Mouse (Mus musculus): Measurements from ENCODE around the gene Dctn5. TPM values are rescaled to one million over a fixed set of nuclear protein-coding genes. Genes with fewer than 3 reads are reported as not detected.
"Not testable (repeated sequence)": the region's sequence is repeated elsewhere in the genome, so short reads cannot be mapped to it uniquely, and the experiment has no call there.

Gene Dctn5
- polyA plus RNA-seq (2014; fragmentation: Nextera tagmentation; extraction: Ambion mirVana) = 162 and 166 TPM in 2 replicates

- Histone ChIP-seq H3K36me3 (ENCODE audit: control insufficient read depth, insufficient read depth, low read length) (peaks cover 31% of the 10 kb centered on the region), H3K9ac (ENCODE audit: low read length) (peak within 1 kb of the TSS; percentile 64), H3K9me3 (replicated peaks; ENCODE audit: control insufficient read depth, low read length) (no peaks in the 10 kb centered on the region), H3K4me3 (ENCODE audit: low read depth, low read length) (peak within 1 kb of the TSS; percentile 46), H3K27me3 (replicated peaks; ENCODE audit: control insufficient read depth, insufficient read depth, low read length) (no peaks in the 10 kb centered on the region), H3K4me1 (ENCODE audit: control insufficient read depth, insufficient read depth, low read length) (peaks cover 12% of the 10 kb centered on the region), H3K27ac (ENCODE audit: low read depth, low read length) (peak within 1 kb of the TSS; percentile 58; the same call in 1 of the 2 replicates), H3K4me2 (ENCODE audit: low read length) (peak within 1 kb of the TSS; percentile 71)
- peak; percentile 98 for DNase-seq (ENCODE audit: low spot score)
- WGBS = under 1% methylated on average over 54 of the region's 54 CpGs
- ATAC-seq = peak; percentile 98
Measured at GRCm38 (mm10) chr7:122132497-122133337, at the start of gene Dctn5, which contains the start of gene Palb2. TSS of gene Dctn5 (plus strand) at chr7:122133041. TSS of gene Palb2 (minus strand) at chr7:122132985.

- 94% methylated on average over 11 of the region's 11 CpGs for WGBS
- Histone ChIP-seq H3K4me2 (ENCODE audit: low read length) (no peak overlapping the region), H3K4me1 (ENCODE audit: control insufficient read depth, insufficient read depth, low read length) (no peaks in the 10 kb centered on the region), H3K36me3 (ENCODE audit: control insufficient read depth, insufficient read depth, low read length) (peaks cover 63% of the 10 kb centered on the region), H3K9me3 (replicated peaks; ENCODE audit: control insufficient read depth, low read length) (no peaks in the 10 kb centered on the region), H3K27ac (ENCODE audit: low read depth, low read length) (no peak overlapping the region), H3K9ac (ENCODE audit: low read length) (no peak overlapping the region), H3K4me3 (ENCODE audit: low read depth, low read length) (no peak overlapping the region), H3K27me3 (replicated peaks; ENCODE audit: control insufficient read depth, insufficient read depth, low read length) (no peaks in the 10 kb centered on the region)
- ATAC-seq = no peak
- DNase-seq (ENCODE audit: low spot score) = no peak
Measured at GRCm38 (mm10) chr7:122087195-122087982, 45.5 kb upstream of the Dctn5 start.

- ATAC-seq (no peak), DNase-seq (ENCODE audit: low spot score) (no peak)
- H3K4me3 ChIP-seq (ENCODE audit: low read depth, low read length) = no peak overlapping the region
- no peak overlapping the region for H3K27ac ChIP-seq (ENCODE audit: low read depth, low read length)
- no peak overlapping the region for H3K9ac ChIP-seq (ENCODE audit: low read length)
- no peak overlapping the region for H3K4me2 ChIP-seq (ENCODE audit: low read length)
- no peaks in the 10 kb centered on the region for H3K27me3 ChIP-seq (replicated peaks; ENCODE audit: control insufficient read depth, insufficient read depth, low read length)
- 95% methylated on average over 2 of the region's 2 CpGs for WGBS
- H3K9me3 ChIP-seq (replicated peaks; ENCODE audit: control insufficient read depth, low read length) = no peaks in the 10 kb centered on the region
- peaks cover 75% of the 10 kb centered on the region for H3K36me3 ChIP-seq (ENCODE audit: control insufficient read depth, insufficient read depth, low read length)
- no peaks in the 10 kb centered on the region for H3K4me1 ChIP-seq (ENCODE audit: control insufficient read depth, insufficient read depth, low read length)
Measured at GRCm38 (mm10) chr7:122094564-122095330, 38.1 kb upstream of the Dctn5 start.

- Histone ChIP-seq H3K9ac (ENCODE audit: low read length) (no peak overlapping the region), H3K27me3 (replicated peaks; ENCODE audit: control insufficient read depth, insufficient read depth, low read length) (no peaks in the 10 kb centered on the region), H3K4me2 (ENCODE audit: low read length) (no peak overlapping the region), H3K36me3 (ENCODE audit: control insufficient read depth, insufficient read depth, low read length) (peaks cover 50% of the 10 kb centered on the region), H3K4me3 (ENCODE audit: low read depth, low read length) (no peak overlapping the region), H3K9me3 (replicated peaks; ENCODE audit: control insufficient read depth, low read length) (no peaks in the 10 kb centered on the region), H3K27ac (ENCODE audit: low read depth, low read length) (no peak overlapping the region), H3K4me1 (ENCODE audit: control insufficient read depth, insufficient read depth, low read length) (peaks cover 6% of the 10 kb centered on the region)
- ATAC-seq (no peak), DNase-seq (ENCODE audit: low spot score) (no peak)
- WGBS = 91% methylated on average over 3 of the region's 3 CpGs
Measured at GRCm38 (mm10) chr7:122098009-122098408, 34.8 kb upstream of the Dctn5 start.

- 58% methylated on average over 4 of the region's 4 CpGs for WGBS
- no peak for ATAC-seq
Measured at GRCm38 (mm10) chr7:122099222-122099621, 33.6 kb upstream of the Dctn5 start.

GRCm38 (mm10) chr7:122101014-122101746, 31.7 kb upstream of the Dctn5 start:
- Histone ChIP-seq H3K4me2 (ENCODE audit: low read length) (peak overlapping the region; percentile 61), H3K36me3 (ENCODE audit: control insufficient read depth, insufficient read depth, low read length) (peaks cover 19% of the 10 kb centered on the region), H3K4me3 (ENCODE audit: low read depth, low read length) (peak overlapping the region; percentile 66), H3K9ac (ENCODE audit: low read length) (peak overlapping the region; percentile 77)
- 9% methylated on average over 23 of the region's 28 CpGs for WGBS
- not testable (repeated sequence) for H3K27me3 ChIP-seq (replicated peaks; ENCODE audit: control insufficient read depth, insufficient read depth, low read length); H3K9me3 ChIP-seq (replicated peaks; ENCODE audit: control insufficient read depth, low read length); H3K4me1 ChIP-seq (ENCODE audit: control insufficient read depth, insufficient read depth, low read length); H3K27ac ChIP-seq (ENCODE audit: low read depth, low read length)
- ATAC-seq (peak; percentile 64), DNase-seq (ENCODE audit: low spot score) (peak; percentile 23)

More at GRCm38 (mm10) chr7:122099222-122099621, 33.6 kb upstream of the Dctn5 start:
- Histone ChIP-seq H3K4me2 (ENCODE audit: low read length) (no peak overlapping the region), H3K9ac (ENCODE audit: low read length) (no peak overlapping the region), H3K27ac (ENCODE audit: low read depth, low read length) (no peak overlapping the region), H3K27me3 (replicated peaks; ENCODE audit: control insufficient read depth, insufficient read depth, low read length) (no peaks in the 10 kb centered on the region), H3K4me1 (ENCODE audit: control insufficient read depth, insufficient read depth, low read length) (peaks cover 6% of the 10 kb centered on the region), H3K4me3 (ENCODE audit: low read depth, low read length) (no peak overlapping the region), H3K9me3 (replicated peaks; ENCODE audit: control insufficient read depth, low read length) (no peaks in the 10 kb centered on the region), H3K36me3 (ENCODE audit: control insufficient read depth, insufficient read depth, low read length) (peaks cover 39% of the 10 kb centered on the region)
- peak; percentile 67 for DNase-seq (ENCODE audit: low spot score)

- Histone ChIP-seq H3K36me3 (ENCODE audit: control insufficient read depth, insufficient read depth, low read length) (peaks cover 13% of the 10 kb centered on the region), H3K27me3 (replicated peaks; ENCODE audit: control insufficient read depth, insufficient read depth, low read length) (no peaks in the 10 kb centered on the region), H3K4me2 (ENCODE audit: low read length) (peak within 1 kb of the TSS; percentile 61), H3K9ac (ENCODE audit: low read length) (peak within 1 kb of the TSS; percentile 77), H3K4me3 (ENCODE audit: low read depth, low read length) (peak within 1 kb of the TSS; percentile 66), H3K27ac (ENCODE audit: low read depth, low read length) (0 out of 2 replicates have a peak within 1 kb of the TSS, but pooled peaks have one; percentile 1), H3K9me3 (replicated peaks; ENCODE audit: control insufficient read depth, low read length) (no peaks in the 10 kb centered on the region), H3K4me1 (ENCODE audit: control insufficient read depth, insufficient read depth, low read length) (peaks cover 6% of the 10 kb centered on the region)
- DNase-seq (ENCODE audit: low spot score) (peak; percentile 95), ATAC-seq (peak; percentile 100)
- 0% methylated on average over 36 of the region's 43 CpGs for WGBS
Measured at GRCm38 (mm10) chr7:122101747-122102244, 31.0 kb upstream of the Dctn5 start, which contains the start of gene Ndufab1. TSS of gene Ndufab1 (minus strand) at chr7:122101886.

GRCm38 (mm10) chr7:122108206-122108605, 24.6 kb upstream of the Dctn5 start:
- no peaks in the 10 kb centered on the region for H3K9me3 ChIP-seq (replicated peaks; ENCODE audit: control insufficient read depth, low read length)
- no peak overlapping the region for H3K27ac ChIP-seq (ENCODE audit: low read depth, low read length)
- WGBS = 94% methylated on average over 6 of the region's 6 CpGs
- H3K36me3 ChIP-seq (ENCODE audit: control insufficient read depth, insufficient read depth, low read length) = peaks cover 29% of the 10 kb centered on the region
- H3K4me2 ChIP-seq (ENCODE audit: low read length) = no peak overlapping the region
- ATAC-seq (no peak), DNase-seq (ENCODE audit: low spot score) (no peak)
- no peaks in the 10 kb centered on the region for H3K4me1 ChIP-seq (ENCODE audit: control insufficient read depth, insufficient read depth, low read length)
- no peak overlapping the region for H3K4me3 ChIP-seq (ENCODE audit: low read depth, low read length)
- H3K27me3 ChIP-seq (replicated peaks; ENCODE audit: control insufficient read depth, insufficient read depth, low read length) = no peaks in the 10 kb centered on the region
- no peak overlapping the region for H3K9ac ChIP-seq (ENCODE audit: low read length)
